Mouse (Mus musculus) 3T3-L1 (cell line): ENCODE results near the gene Prph2.
A peak's percentile ranks its signal among the peaks of the same experiment; 100 is the strongest.

Experiments
- DNase-seq: peaks from one replicate; pipeline ENCODE4 v3.0.0-alpha.2; 2015; ENCODE audit warnings: low read depth, low spot score

Gene Prph2

GRCm38 (mm10) chr17:46890843-46891594 is 19.2 kb upstream of the Prph2 start:
- DNase-seq = peak; percentile 41

DNA sequence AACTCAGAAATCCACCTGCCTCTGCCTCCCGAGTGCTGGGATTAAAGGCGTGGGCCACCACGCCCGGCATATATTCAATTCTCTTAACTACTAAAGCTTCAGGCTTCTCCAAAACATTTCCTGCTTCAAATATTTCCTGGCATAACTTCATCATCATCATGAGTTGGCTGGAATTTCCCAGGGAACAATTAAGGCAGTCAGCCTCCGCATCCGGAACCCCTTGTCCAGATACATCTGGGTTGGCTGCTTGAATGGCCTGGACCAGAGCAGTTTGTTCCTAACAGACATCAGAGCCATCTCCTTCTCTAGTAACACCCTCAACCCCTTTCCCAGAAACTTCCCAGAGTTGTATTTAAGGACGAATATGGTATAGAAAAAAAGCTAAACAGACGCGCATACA is 14.8 kb upstream of the Prph2 start:
- no peak for DNase-seq

- DNase-seq = peak; percentile 60
Measured at GRCm38 (mm10) chr17:46897221-46897950, 12.9 kb upstream of the Prph2 start.

DNA sequence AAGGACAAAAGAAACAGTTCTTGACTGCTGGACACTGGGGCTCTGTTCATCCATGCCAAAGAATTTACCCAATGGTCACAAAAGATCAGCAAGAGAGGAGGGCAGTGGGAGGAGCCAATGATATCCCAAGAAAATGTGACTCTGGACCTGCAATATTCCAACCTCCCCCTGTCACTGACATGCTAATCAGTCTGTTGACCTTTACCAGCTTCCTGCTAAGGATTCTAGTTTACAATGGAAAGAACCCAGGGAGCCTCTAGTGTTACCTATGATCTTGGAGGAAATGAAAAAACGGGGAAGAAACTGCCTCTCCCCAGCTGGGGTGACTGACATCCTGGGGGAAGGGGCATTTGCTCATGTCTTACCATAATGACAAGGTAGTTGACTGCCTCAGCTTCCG is 9.3 kb upstream of the Prph2 start:
- DNase-seq = no peak

- peak; percentile 93 for DNase-seq
Measured at GRCm38 (mm10) chr17:46903876-46904490, 6.3 kb upstream of the Prph2 start.

GRCm38 (mm10) chr17:46912331-46912730 is 2.1 kb downstream of the Prph2 start:
- DNase-seq = peak; percentile 37

GRCm38 (mm10) chr17:46915129-46915528 is 4.9 kb downstream of the Prph2 start:
- DNase-seq = no peak

DNA sequence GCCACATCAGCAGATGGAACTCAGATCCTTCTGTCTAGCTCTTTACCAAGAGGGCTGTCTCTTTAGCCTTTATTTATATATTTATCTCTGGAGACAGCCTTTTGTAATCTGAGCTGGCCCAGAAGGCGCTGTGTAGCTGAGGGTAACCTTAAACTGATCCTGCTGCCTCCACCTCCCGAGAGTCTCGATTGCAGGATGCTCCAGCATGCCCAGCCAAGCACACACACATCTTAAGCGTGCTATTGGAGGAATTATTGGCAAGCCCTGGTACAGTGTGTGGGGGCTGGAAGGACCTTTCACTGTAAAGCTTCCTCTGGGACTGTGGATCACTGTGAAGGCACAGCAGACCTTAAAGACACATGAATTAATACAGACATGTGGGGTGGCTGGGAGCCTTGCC is 8.7 kb downstream of the Prph2 start:
- DNase-seq = no peak

DNA sequence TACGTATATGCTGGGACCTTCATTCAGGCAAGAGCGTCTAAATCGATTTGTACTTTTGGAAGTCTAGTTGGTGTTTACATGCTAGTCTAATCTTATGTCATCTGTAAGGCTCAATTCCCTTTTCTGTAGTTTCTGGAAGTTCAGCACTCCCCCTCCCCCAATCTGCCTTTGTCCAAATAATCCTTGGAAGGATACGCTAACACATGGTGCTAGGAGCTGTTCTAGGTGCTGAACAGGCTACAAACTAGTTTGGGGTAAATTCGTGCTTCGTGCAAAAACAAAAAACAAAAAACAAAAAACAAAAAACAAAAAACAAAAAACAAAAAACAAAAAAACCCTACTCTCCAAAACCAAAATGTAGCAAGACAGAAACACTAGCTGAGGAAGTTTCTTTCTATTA is 10.6 kb downstream of the Prph2 start:
- DNase-seq = peak; percentile 61

GRCm38 (mm10) chr17:46926192-46926591 is 15.9 kb downstream of the Prph2 start:
- DNase-seq = no peak

DNA sequence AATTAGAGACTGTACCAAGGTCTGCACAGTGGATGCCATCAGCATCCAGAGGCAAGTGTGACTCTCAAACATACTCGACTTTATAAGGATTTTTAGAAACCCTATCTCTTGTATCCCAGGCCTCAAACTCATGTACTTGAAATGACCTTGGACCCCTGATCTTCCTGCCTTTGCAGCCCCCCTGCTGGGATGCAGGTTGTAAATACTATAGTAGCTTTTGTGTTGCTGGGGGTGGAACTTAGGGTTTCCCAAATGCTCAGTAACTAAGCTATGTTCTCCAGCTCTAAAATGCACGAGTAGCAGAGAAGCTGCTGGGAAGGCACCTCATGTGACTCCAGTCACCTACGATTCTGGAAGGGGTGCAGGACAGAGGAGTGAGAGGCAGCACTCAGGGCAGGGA is 16.7 kb downstream of the Prph2 start:
- no peak for DNase-seq

- DNase-seq = no peak
Measured at GRCm38 (mm10) chr17:46927781-46928180, 17.5 kb downstream of the Prph2 start.

DNA sequence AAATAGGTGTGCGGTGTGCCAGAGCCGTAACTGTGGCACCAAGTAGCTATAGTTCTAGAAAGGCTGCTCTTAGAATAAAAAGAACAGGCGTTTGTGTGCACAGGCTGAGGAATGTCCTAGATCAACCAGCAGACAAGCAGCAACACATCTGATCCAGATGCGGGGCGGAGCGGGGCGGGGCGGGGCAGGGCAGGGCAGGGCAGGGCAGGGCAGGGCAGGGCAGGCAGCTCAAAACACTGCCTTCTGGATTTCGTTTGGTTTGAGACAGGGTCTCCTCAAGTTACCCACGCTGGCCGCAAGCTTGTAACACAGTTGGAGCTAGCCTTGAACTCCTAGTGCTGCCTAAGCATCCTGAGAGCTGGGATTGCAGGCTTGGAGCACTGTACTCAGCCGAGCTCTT is 19.0 kb downstream of the Prph2 start:
- no peak for DNase-seq

DNA sequence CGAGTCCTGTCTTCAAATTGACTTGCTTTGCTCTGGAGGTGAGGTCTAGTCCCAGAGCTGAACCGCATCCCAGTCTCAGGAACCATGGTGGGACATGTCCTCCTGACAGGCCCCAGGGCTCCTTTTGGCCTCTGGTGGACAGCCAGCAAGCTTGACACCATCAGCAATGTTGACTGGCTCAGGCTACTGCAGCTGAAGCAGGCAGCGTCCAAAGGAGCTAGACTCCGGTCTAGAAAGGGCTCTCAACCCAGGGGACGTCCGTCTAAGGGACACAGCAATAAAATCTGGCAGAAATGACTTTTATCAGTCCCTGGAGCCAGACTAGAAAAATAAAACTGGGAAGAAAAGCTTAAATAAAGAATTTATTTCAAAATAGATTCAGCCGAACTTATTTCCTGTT is 19.6 kb downstream of the Prph2 start:
- no peak for DNase-seq

GRCm38 (mm10) chr17:46932961-46933360 is 22.7 kb downstream of the Prph2 start:
- DNase-seq = peak; percentile 95

GRCm38 (mm10) chr17:46933557-46934348 is 23.5 kb downstream of the Prph2 start:
- peak; percentile 85 for DNase-seq

DNA sequence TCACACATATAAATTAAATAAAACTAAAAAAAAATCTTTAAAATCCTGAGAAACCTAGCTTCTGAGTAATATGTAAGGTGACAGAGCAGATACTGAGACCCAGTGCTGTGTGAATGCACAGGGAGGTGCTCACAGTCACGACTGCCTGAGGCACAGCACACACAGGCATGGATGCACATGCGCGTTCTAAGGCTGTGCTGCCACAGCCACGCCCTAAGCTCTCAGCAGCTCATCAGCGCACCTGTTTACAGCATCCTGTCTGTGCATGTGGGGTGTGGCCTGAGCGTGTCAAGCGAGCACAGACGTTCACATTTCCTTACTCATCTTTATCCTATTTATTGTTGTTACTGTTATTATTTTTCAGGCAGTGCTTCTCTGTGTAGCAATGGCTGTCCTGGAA is 30.2 kb downstream of the Prph2 start:
- no peak for DNase-seq

DNA sequence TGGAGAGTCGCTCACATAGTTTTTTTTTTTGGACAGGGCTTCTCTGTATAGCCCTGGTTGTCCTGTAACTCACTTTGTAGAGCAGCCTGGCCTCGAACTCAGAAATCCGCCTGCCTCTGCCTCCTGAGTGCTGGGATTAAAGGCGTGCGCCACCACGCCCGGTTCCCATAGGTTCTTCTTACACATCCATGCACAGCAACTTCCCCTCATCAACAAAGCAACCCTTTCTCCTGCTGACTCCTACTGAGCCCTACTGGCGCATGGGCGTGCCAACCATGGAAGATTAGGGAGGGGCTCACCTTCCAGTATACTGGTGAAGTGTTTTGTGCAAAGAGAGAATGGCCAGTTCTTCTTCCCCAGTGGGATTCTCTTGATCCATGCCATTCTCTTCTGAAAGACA is 32.2 kb downstream of the Prph2 start:
- no peak for DNase-seq

- DNase-seq = no peak
Measured at GRCm38 (mm10) chr17:46946276-46946675, 36.0 kb downstream of the Prph2 start.

DNA sequence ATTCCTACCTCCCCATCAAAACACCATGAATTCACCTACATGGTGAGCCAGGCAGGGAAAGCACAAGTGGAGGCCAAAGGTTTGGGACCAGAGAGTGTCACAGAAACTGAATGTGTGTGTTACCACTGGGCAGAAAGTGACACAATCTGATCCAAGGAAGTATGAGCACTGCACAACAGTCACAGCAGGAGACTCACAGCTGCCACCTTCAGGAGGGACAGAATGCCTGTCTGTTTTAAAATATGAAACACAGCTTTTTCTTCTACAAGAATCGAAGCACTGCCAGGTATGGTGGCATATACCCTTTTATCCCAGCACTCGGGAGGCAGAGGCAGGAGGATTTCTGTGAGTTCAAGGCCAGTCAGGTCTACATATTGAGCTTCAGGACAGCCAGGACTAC is 47.8 kb downstream of the Prph2 start:
- DNase-seq = peak; percentile 32

- no peak for DNase-seq
Measured at GRCm38 (mm10) chr17:46960216-46960615, 50.0 kb downstream of the Prph2 start.

DNA sequence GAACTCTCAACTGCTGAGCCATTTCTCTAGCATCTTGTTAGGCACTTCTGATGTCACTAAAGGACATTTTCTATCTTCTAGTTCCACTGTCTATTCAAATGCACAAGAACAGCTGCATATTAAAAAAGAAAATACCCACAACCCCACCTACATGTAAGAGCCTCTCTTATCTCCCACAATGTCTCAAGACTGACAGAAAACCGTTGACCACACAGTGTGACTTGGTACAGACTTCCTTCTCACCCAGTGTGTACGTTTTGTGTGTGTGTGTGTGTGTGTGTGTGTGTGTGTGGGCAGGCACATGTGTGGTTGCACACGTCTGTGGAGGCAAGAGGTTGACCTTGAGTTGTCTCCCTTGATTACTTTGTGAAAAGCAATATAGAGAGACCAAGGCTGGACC is 51.9 kb downstream of the Prph2 start:
- no peak for DNase-seq
